Mouse (Mus musculus): ENCODE results near the gene Tnp1.

The Tnp1 gene

GRCm38 (mm10) chr1:73004890-73005289 is 10.8 kb downstream of the Tnp1 start:
- no peak for DNase-seq

DNA sequence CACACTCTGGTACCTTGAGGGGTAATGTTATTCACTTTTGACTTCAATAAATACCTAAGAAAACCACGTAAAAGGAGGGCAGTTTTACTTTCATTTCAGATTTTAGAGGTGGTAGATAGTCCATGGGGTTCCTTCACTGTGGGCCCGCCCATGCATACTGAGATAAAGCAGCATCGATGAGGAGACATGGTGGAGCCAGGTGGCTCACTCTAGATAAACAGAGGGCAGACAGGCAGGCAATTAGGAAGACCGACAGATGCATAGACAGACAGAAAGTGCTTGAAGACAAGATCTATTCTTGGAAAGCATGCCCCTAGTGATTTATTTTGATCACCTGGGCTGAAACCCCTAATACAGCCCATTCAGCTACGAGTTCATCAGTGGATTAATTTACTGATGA is 13.1 kb downstream of the Tnp1 start:
- DNase-seq = no peak

DNA sequence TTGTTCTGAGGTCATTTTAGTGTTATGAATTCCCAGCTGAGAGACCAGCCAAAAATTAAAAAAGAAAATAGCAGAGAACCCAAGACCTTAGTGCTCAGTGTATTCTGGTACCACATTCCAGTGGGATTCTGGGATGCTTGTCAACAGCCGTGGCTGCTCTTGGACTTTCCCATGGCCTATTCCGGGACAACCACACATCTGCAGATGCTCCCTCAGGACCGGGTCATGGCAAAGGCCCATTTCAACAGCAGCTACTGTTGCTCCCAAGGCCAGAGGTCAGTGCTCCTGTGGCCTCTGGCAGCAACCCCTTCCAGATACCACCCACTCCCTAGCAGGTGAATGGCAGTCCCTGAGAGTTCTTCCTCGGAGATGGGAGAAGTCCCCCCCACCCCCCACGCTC is 13.7 kb downstream of the Tnp1 start:
- DNase-seq = no peak

DNA sequence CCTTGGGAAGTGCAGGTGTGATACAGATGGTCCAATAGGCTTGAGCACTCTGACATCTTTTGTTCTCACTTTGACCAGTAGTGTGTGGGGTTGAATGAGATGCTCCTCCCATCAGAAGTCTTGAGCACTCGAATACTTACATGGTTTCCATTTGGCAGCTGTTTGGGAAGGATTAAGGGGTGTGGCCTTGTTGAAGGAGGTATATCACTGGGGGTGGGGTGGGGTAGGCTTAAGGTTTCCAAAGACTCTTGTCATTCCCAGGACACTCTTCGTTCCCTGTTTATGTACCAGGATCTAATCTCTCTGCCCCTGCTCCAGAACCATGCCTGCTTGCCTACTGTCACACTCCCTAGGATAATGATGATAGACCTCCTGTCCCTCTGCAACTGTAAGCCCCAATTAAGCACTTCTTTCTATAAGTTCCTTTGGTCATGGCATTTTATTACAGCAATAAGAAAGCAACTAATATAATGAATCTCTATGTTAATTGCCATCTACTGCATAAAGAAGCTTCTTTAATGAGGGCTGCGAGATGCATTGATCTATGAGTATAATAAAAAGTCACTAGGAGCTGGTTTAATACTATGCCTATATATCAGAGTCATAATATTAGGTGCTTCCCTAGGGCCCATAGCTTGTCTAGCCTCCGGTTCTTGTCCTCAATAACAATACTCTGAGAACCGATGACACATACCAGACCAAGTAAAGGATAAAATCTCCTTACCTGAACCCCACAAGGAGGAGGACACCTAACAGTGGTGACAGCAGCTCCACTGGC is 20.8 kb downstream of the Tnp1 start:
- no peak for DNase-seq

GRCm38 (mm10) chr1:72992944-72993464 is 22.7 kb downstream of the Tnp1 start:
- peak; percentile 90 for DNase-seq

- peak; percentile 17 for DNase-seq
Observed at GRCm38 (mm10) chr1:72992209-72992608, 23.5 kb downstream of the Tnp1 start.

GRCm38 (mm10) chr1:72988904-72989303 is 26.8 kb downstream of the Tnp1 start:
- no peak for DNase-seq

- no peak for DNase-seq
Observed at GRCm38 (mm10) chr1:72986715-72987114, 29.0 kb downstream of the Tnp1 start.

- no peak for DNase-seq
Observed at GRCm38 (mm10) chr1:72978956-72979355, 36.8 kb downstream of the Tnp1 start.

GRCm38 (mm10) chr1:72974226-72974625 is 41.5 kb downstream of the Tnp1 start:
- no peak for DNase-seq

GRCm38 (mm10) chr1:72970461-72970860 is 45.2 kb downstream of the Tnp1 start:
- no peak for DNase-seq

GRCm38 (mm10) chr1:72969113-72969812 is 46.4 kb downstream of the Tnp1 start:
- DNase-seq = no peak

DNA sequence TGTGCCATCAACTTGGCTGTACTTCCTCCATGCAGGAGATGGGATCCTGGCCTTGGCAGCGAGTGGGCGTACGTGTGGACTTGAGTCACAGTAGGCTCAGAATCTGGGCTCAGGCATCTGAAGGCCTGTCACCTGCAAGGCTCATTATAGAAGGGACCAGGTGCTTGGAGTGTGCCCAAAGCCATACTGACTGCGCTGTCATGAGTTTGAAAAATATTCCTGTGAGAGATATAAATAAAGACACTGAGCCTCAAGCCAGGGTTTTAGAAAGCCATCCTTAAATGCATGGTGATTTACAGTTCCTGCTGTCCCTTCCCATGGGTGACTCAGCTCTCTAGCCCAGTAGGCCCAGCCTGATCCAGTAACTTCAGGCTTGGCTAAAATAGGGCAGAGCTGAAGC is 49.3 kb downstream of the Tnp1 start:
- DNase-seq = peak; percentile 88

All from cerebellum, adult 9-10 months (tissue).